Comparison of ENCODE assay signal across 16 mouse cellular contexts in genomic region chr5:50820674-50821073, GRCm38 (mm10).
"Had no signal": no experiment of that assay in that cellular context is flagged by ENCODE, and none has a peak within 500 bp of the region (broad histone marks: within the 10 kb centered on the region; RNA-seq: fewer than 3 reads in every experiment).

No protein-coding gene starts in this region.

- H3K4me1 ChIP-seq: neural tube, embryonic 13.5 days; neural tube, embryonic 15.5 days; stomach, embryonic 15.5 days had no signal

- H3K27me3 ChIP-seq: neural tube, embryonic 13.5 days; neural tube, embryonic 15.5 days; stomach, embryonic 15.5 days had no signal

- H3K9me3 ChIP-seq: neural tube, embryonic 13.5 days; neural tube, embryonic 15.5 days; stomach, embryonic 15.5 days had no signal

- H3K4me2 ChIP-seq: neural tube, embryonic 13.5 days; neural tube, embryonic 15.5 days; stomach, embryonic 15.5 days had no signal

- DNase-seq: retina, postnatal 1 day; right cerebral cortex, adult 18-20 months; right cerebral cortex, postnatal 14 days; right cerebral cortex, postnatal 25 days; right cerebral cortex, postnatal 4 days; spleen, adult 18-20 months; thymus, adult 18-20 months; thymus, adult 2 months; thymus, postnatal 14 days; thymus, postnatal 25 days; thymus, postnatal 36 days; thymus, postnatal 4 days had no signal

- H3K4me3 ChIP-seq: neural tube, embryonic 13.5 days; neural tube, embryonic 15.5 days; stomach, embryonic 15.5 days had no signal

- H3K36me3 ChIP-seq: neural tube, embryonic 13.5 days; neural tube, embryonic 15.5 days; stomach, embryonic 15.5 days had no signal

- H3K27ac ChIP-seq: neural tube, embryonic 13.5 days; neural tube, embryonic 15.5 days; stomach, embryonic 15.5 days; stomach, postnatal 0 days had no signal

- H3K9ac ChIP-seq: neural tube, embryonic 13.5 days; neural tube, embryonic 15.5 days; stomach, embryonic 15.5 days had no signal
